Mouse (Mus musculus) intestine, embryonic 16.5 days (tissue): ENCODE measurements around the gene Pde10a. TPM values are rescaled to one million over a fixed set of nuclear protein-coding genes. Genes with fewer than 3 reads are reported as not detected.

Experiments used
- ATAC-seq: fragments of 200-750 bp; cut with Nextera tagmentation; 2 replicates; pipeline ENCODE4 v1.8.0; 2017; ENCODE audit warnings: moderate TSS enrichment, moderate library complexity
- H3K27ac ChIP-seq: fragments of 300-500 bp; sonication (generic); 2 replicates; pipeline ENCODE4 v1.5.1; 2014; ENCODE audit warnings: mild to moderate bottlenecking, low read length
- H3K27me3 ChIP-seq: fragments of 300-500 bp; sonication (generic); replicated peaks from 2 replicates; pipeline ENCODE4 v1.6.1; 2014; ENCODE audit warnings: low read length, control low read depth, mixed read lengths; ENCODE audit not compliant: control insufficient read depth, insufficient read depth
- H3K36me3 ChIP-seq: fragments of 300-500 bp; sonication (generic); 2 replicates; pipeline ENCODE4 v1.6.1; 2014; ENCODE audit warnings: low read length, control low read depth; ENCODE audit not compliant: control insufficient read depth, insufficient read depth
- H3K4me1 ChIP-seq: fragments of 300-500 bp; sonication (generic); 2 replicates; pipeline ENCODE4 v1.6.1; 2014; ENCODE audit warnings: low read length, control low read depth, mixed read lengths; ENCODE audit not compliant: control insufficient read depth, insufficient read depth
- H3K4me2 ChIP-seq: fragments of 300-500 bp; sonication (generic); 2 replicates; pipeline ENCODE4 v1.6.1; 2014; ENCODE audit warnings: low read depth, low read length, control low read depth
- H3K4me3 ChIP-seq: fragments of 300-500 bp; sonication (generic); 2 replicates; pipeline ENCODE4 v1.5.1; 2014; ENCODE audit warnings: mild to moderate bottlenecking, low read length
- H3K9ac ChIP-seq: fragments of 300-500 bp; sonication (generic); 2 replicates; pipeline ENCODE4 v1.6.1; 2014; ENCODE audit warnings: low read depth, low read length
- H3K9me3 ChIP-seq: fragments of 300-500 bp; sonication (generic); 2 replicates; pipeline ENCODE4 v1.6.1; 2016; ENCODE audit warnings: low read length, control low read depth; ENCODE audit not compliant: control insufficient read depth
- WGBS: fragments of 180-500 bp; shearing (Covaris S2); extraction: QIAGEN DNeasy Blood & Tissue Kit; methylation state at CpG from one replicate; pipeline ENCODE4 v1.1.7; 2014; 5-methylcytosine and 5-hydroxymethylcytosine counted together
- polyA plus RNA-seq: library from polyadenylated mRNA; unstranded; fragments of >200 nt; fragmentation: Nextera tagmentation; extraction: Ambion mirVana; gene quantifications from 2 replicates; pipeline ENCODE4 v1.2.1, GENCODE M21; 2015

Pde10a gene
- polyA plus RNA-seq, 1 experiment from 2014 or later, result 1.0 TPM

- no peaks in the 10 kb centered on the region for H3K27me3 ChIP-seq
- no peaks in the 10 kb centered on the region for H3K36me3 ChIP-seq
- ATAC-seq, result no peak
- H3K9me3 ChIP-seq, result no peaks in the 10 kb centered on the region
- H3K27ac ChIP-seq, result no peak overlapping the region
- WGBS, result 76% methylated on average over 14 of the region's 14 CpGs
- no peaks in the 10 kb centered on the region for H3K4me1 ChIP-seq
- H3K4me3 ChIP-seq, result no peak overlapping the region
- H3K9ac ChIP-seq, result no peak overlapping the region
- no peak overlapping the region for H3K4me2 ChIP-seq
These were observed 37.1 kb downstream of the Pde10a start for GRCm38 (mm10) chr17:8562101-8562885.

- no peaks in the 10 kb centered on the region for H3K9me3 ChIP-seq
- no peak overlapping the region for H3K27ac ChIP-seq
- no peak overlapping the region for H3K9ac ChIP-seq
- H3K4me3 ChIP-seq, result no peak overlapping the region
- H3K27me3 ChIP-seq, result no peaks in the 10 kb centered on the region
- no peaks in the 10 kb centered on the region for H3K36me3 ChIP-seq
- H3K4me1 ChIP-seq, result no peaks in the 10 kb centered on the region
- no peak for ATAC-seq
- no peak overlapping the region for H3K4me2 ChIP-seq
- WGBS, result 72% methylated on average over 1 of the region's 1 CpGs
These were observed 37.7 kb downstream of the Pde10a start for GRCm38 (mm10) chr17:8562886-8563280.

GRCm38 (mm10) chr17:8566850-8567249 lies 41.7 kb downstream of the Pde10a start, which contains the start of gene Gm17087:
Gene Gm17087, minus strand, starts transcription at chr17:8566950.
- Histone ChIP-seq H3K27me3 (no peaks in the 10 kb centered on the region), H3K4me2 (no peak within 1 kb of the TSS), H3K9ac (no peak within 1 kb of the TSS), H3K4me3 (no peak within 1 kb of the TSS), H3K4me1 (no peaks in the 10 kb centered on the region), H3K27ac (no peak within 1 kb of the TSS), H3K9me3 (no peaks in the 10 kb centered on the region), H3K36me3 (no peaks in the 10 kb centered on the region)
- 87% methylated on average over 6 of the region's 6 CpGs for WGBS
- ATAC-seq, result no peak

GRCm38 (mm10) chr17:8573542-8574260 lies 48.5 kb downstream of the Pde10a start:
- Histone ChIP-seq H3K4me1 (no peaks in the 10 kb centered on the region), H3K27ac (no peak overlapping the region), H3K4me2 (no peak overlapping the region), H3K4me3 (no peak overlapping the region), H3K27me3 (no peaks in the 10 kb centered on the region), H3K36me3 (no peaks in the 10 kb centered on the region), H3K9me3 (no peaks in the 10 kb centered on the region), H3K9ac (no peak overlapping the region)
- peak; percentile 90 for ATAC-seq
- WGBS, result 67% methylated on average over 8 of the region's 8 CpGs

GRCm38 (mm10) chr17:8580360-8580759 lies 55.2 kb downstream of the Pde10a start:
- no peaks in the 10 kb centered on the region for H3K36me3 ChIP-seq
- H3K9ac ChIP-seq, result no peak overlapping the region
- no peaks in the 10 kb centered on the region for H3K27me3 ChIP-seq
- H3K4me3 ChIP-seq, result no peak overlapping the region
- no peaks in the 10 kb centered on the region for H3K9me3 ChIP-seq
- no peak overlapping the region for H3K27ac ChIP-seq
- no peak for ATAC-seq
- no peaks in the 10 kb centered on the region for H3K4me1 ChIP-seq
- 73% methylated on average over 3 of the region's 3 CpGs for WGBS
- no peak overlapping the region for H3K4me2 ChIP-seq

GRCm38 (mm10) chr17:8581579-8581978 lies 56.4 kb downstream of the Pde10a start:
- Histone ChIP-seq H3K4me1 (no peaks in the 10 kb centered on the region), H3K4me2 (no peak overlapping the region), H3K36me3 (no peaks in the 10 kb centered on the region), H3K27me3 (no peaks in the 10 kb centered on the region), H3K9me3 (no peaks in the 10 kb centered on the region), H3K9ac (no peak overlapping the region), H3K27ac (no peak overlapping the region), H3K4me3 (no peak overlapping the region)
- 75% methylated on average over 8 of the region's 8 CpGs for WGBS
- ATAC-seq, result no peak

- peak overlapping the region; percentile 11; the same call in 1 of the 2 replicates for H3K4me3 ChIP-seq
- no peak overlapping the region for H3K27ac ChIP-seq
- WGBS, result 12% methylated on average over 22 of the region's 22 CpGs
- no peaks in the 10 kb centered on the region for H3K36me3 ChIP-seq
- peak overlapping the region; percentile 37; the same call in 1 of the 2 replicates for H3K4me2 ChIP-seq
- no peaks in the 10 kb centered on the region for H3K9me3 ChIP-seq
- H3K27me3 ChIP-seq, result no peaks in the 10 kb centered on the region
- no peaks in the 10 kb centered on the region for H3K4me1 ChIP-seq
- H3K9ac ChIP-seq, result no peak overlapping the region
- peak; percentile 52; the same call in 1 of the 2 replicates for ATAC-seq
These were observed 67.5 kb downstream of the Pde10a start for GRCm38 (mm10) chr17:8592427-8593277.

- Histone ChIP-seq H3K4me1 (no peaks in the 10 kb centered on the region), H3K4me2 (no peak overlapping the region), H3K27ac (no peak overlapping the region), H3K27me3 (no peaks in the 10 kb centered on the region), H3K4me3 (no peak overlapping the region), H3K9me3 (no peaks in the 10 kb centered on the region), H3K9ac (no peak overlapping the region), H3K36me3 (no peaks in the 10 kb centered on the region)
- WGBS, result 6% methylated on average over 7 of the region's 7 CpGs
- ATAC-seq, result 0 out of 2 replicates have a peak, but pooled peaks have one; percentile 56
These were observed 72.6 kb downstream of the Pde10a start for GRCm38 (mm10) chr17:8597790-8598189.

- H3K27ac ChIP-seq, result no peak overlapping the region
- no peaks in the 10 kb centered on the region for H3K9me3 ChIP-seq
- H3K27me3 ChIP-seq, result no peaks in the 10 kb centered on the region
- WGBS, result 95% methylated on average over 3 of the region's 3 CpGs
- H3K4me1 ChIP-seq, result no peaks in the 10 kb centered on the region
- H3K9ac ChIP-seq, result no peak overlapping the region
- no peak for ATAC-seq
- no peak overlapping the region for H3K4me3 ChIP-seq
- H3K4me2 ChIP-seq, result no peak overlapping the region
- no peaks in the 10 kb centered on the region for H3K36me3 ChIP-seq
These were observed 77.8 kb downstream of the Pde10a start for GRCm38 (mm10) chr17:8602976-8603375.
